Mouse (Mus musculus) gastrocnemius, adult 2 months (tissue): ENCODE measurements around the gene Nudt4. TPM values are rescaled to one million over a fixed set of nuclear protein-coding genes. Genes with fewer than 3 reads are reported as not detected.
A peak's percentile ranks its signal among the peaks of the same experiment; 100 is the strongest.

Experiments
- DNase-seq: peaks from one replicate; pipeline ENCODE4 v3.0.0; 2022
- H3K27ac ChIP-seq: fragments of 200-600 bp; 2 replicates; pipeline ENCODE4 v1.8.1; 2022; ENCODE audit warnings: mild to moderate bottlenecking
- H3K4me3 ChIP-seq: fragments of 200-600 bp; 2 replicates; pipeline ENCODE4 v1.8.1; 2022; ENCODE audit warnings: mild to moderate bottlenecking, moderate library complexity
- CTCF ChIP-seq: fragments of 200-600 bp; IDR thresholded peaks from 2 replicates; pipeline ENCODE4 v1.8.1; 2022; ENCODE audit warnings: antibody characterized with exemption, mild to moderate bottlenecking, moderate library complexity
- intact Hi-C: fragments of 180-260 bp; cut with DNase I; formaldehyde crosslinking; loops from one replicate; pipeline ENCODE4 v1.15.1; 2025
- long read RNA-seq, 2 experiments: library from polyadenylated mRNA; stranded (forward); transcript quantifications; one replicate each; pipeline ENCODE4 v2.0.0; 2021
- total RNA-seq, 2 experiments: library from RNA; stranded (reverse); gene quantifications; 2 replicates each; pipeline ENCODE4 v1.2.3; 2021

Nudt4 gene
- total RNA-seq: 100 to 1,000 TPM; 182 to 332 TPM
- long read RNA-seq, experiment 1, transcript Nudt4-201 (5 exons, 3,210 nt): major isoform, 243 of 419 reads
- long read RNA-seq, experiment 1, partial matches to known transcripts: 9 of 419 reads
- long read RNA-seq, experiment 1, other reads (novel, unspliced or antisense): 167 of 419 reads
- long read RNA-seq, experiment 2, transcript Nudt4-201 (5 exons, 3,210 nt): major isoform, 187 of 290 reads
- long read RNA-seq, experiment 2, partial matches to known transcripts: 2 of 290 reads
- long read RNA-seq, experiment 2, other reads (novel, unspliced or antisense): 101 of 290 reads

GRCm38 (mm10) chr10:95563851-95564845 lies at the start of gene Nudt4:
TSS of gene Nudt4 (minus strand) at chr10:95564146.
- DNase-seq: peak; percentile 95
- peak within 1 kb of the TSS; percentile 98 for H3K27ac ChIP-seq
- no peak for TF ChIP-seq CTCF
- H3K4me3 ChIP-seq: peak within 1 kb of the TSS; percentile 98
- intact Hi-C loops: loop anchor here (5.0 kb wide), 3 partner anchors 73 to 208 kb away; no protein-coding TSS in a partner anchor

- H3K27ac ChIP-seq: peak overlapping the region; percentile 73
- peak; percentile 50 for DNase-seq
- intact Hi-C loops: no loop called here
- H3K4me3 ChIP-seq: peak overlapping the region; percentile 60
- 0 out of 2 replicates have a peak, but pooled peaks have one; percentile 20 for TF ChIP-seq CTCF
These were observed 47.4 kb upstream of the Nudt4 start for GRCm38 (mm10) chr10:95611331-95611721.

- Histone ChIP-seq H3K4me3 (peak overlapping the region; percentile 60), H3K27ac (peak overlapping the region; percentile 73)
These were observed 46.9 kb upstream of the Nudt4 start for GRCm38 (mm10) chr10:95610666-95611330.

GRCm38 (mm10) chr10:95604979-95605613 lies 41.1 kb upstream of the Nudt4 start:
- H3K27ac ChIP-seq: peak overlapping the region; percentile 58
- DNase-seq: peak; percentile 41
- no peak for TF ChIP-seq CTCF
- peak overlapping the region; percentile 53 for H3K4me3 ChIP-seq
- intact Hi-C loops: loop anchor here (5.0 kb wide), 1 partner anchor 38 kb away; no protein-coding TSS in a partner anchor

More at GRCm38 (mm10) chr10:95610666-95611330, 46.9 kb upstream of the Nudt4 start:
- DNase-seq: peak; percentile 29
- no peak for TF ChIP-seq CTCF
- intact Hi-C loops: no loop called here

GRCm38 (mm10) chr10:95600527-95600926 lies 36.6 kb upstream of the Nudt4 start:
- no peak for TF ChIP-seq CTCF
- H3K4me3 ChIP-seq: no peak overlapping the region
- no peak overlapping the region for H3K27ac ChIP-seq
- no peak for DNase-seq
- intact Hi-C loops: no loop called here

- no peak for DNase-seq
- Histone ChIP-seq H3K27ac (no peak overlapping the region), H3K4me3 (no peak overlapping the region)
- intact Hi-C loops: no loop called here
- TF ChIP-seq CTCF: no peak
These were observed 35.8 kb upstream of the Nudt4 start for GRCm38 (mm10) chr10:95599740-95600139.

GRCm38 (mm10) chr10:95598056-95598587 lies 34.2 kb upstream of the Nudt4 start:
- no peak overlapping the region for H3K27ac ChIP-seq
- no peak for TF ChIP-seq CTCF
- intact Hi-C loops: no loop called here
- DNase-seq: no peak
- H3K4me3 ChIP-seq: no peak overlapping the region

GRCm38 (mm10) chr10:95595852-95596639 lies 32.1 kb upstream of the Nudt4 start:
- intact Hi-C loops: no loop called here

GRCm38 (mm10) chr10:95594414-95594813 lies 30.5 kb upstream of the Nudt4 start:
- Histone ChIP-seq H3K27ac (no peak overlapping the region), H3K4me3 (no peak overlapping the region)
- intact Hi-C loops: no loop called here
- DNase-seq: no peak
- TF ChIP-seq CTCF: no peak

More at GRCm38 (mm10) chr10:95595852-95596639, 32.1 kb upstream of the Nudt4 start:
- no peak for DNase-seq
- Histone ChIP-seq H3K27ac (no peak overlapping the region), H3K4me3 (no peak overlapping the region)
- TF ChIP-seq CTCF: no peak

GRCm38 (mm10) chr10:95591257-95591656 lies 27.3 kb upstream of the Nudt4 start:
- Histone ChIP-seq H3K27ac (no peak overlapping the region), H3K4me3 (no peak overlapping the region)
- intact Hi-C loops: no loop called here
- no peak for TF ChIP-seq CTCF
- no peak for DNase-seq

GRCm38 (mm10) chr10:95590196-95590595 lies 26.2 kb upstream of the Nudt4 start:
- TF ChIP-seq CTCF: no peak
- no peak for DNase-seq
- intact Hi-C loops: no loop called here
- no peak overlapping the region for H3K4me3 ChIP-seq
- H3K27ac ChIP-seq: no peak overlapping the region
